Mouse (Mus musculus) heart, adult 2 months (tissue): ENCODE measurements around the gene Atp6v1e1. TPM values are rescaled to one million over a fixed set of nuclear protein-coding genes. Genes with fewer than 3 reads are reported as not detected.
"Not testable (repeated sequence)": the region's sequence is repeated elsewhere in the genome, so short reads cannot be mapped to it uniquely, and the experiment has no call there.

Experiments used
- DNase-seq, 2 experiments: peaks; one replicate each; pipeline ENCODE4 v3.0.0; 2021
- H3K27ac ChIP-seq: fragments of 200-600 bp; 2 replicates; pipeline ENCODE4 v1.8.1; 2022
- H3K27me3 ChIP-seq: fragments of 200-500 bp; 2 replicates; pipeline ENCODE4 v1.6.1; 2012; ENCODE audit warnings: mild to moderate bottlenecking, low read length, inconsistent platforms, mixed read lengths; ENCODE audit not compliant: control insufficient read depth, insufficient read depth
- H3K36me3 ChIP-seq: fragments of 200-500 bp; 2 replicates; pipeline ENCODE4 v1.6.1; 2012; ENCODE audit warnings: low read length, inconsistent platforms; ENCODE audit not compliant: control insufficient read depth, insufficient read depth
- H3K4me1 ChIP-seq: fragments of 200-500 bp; 2 replicates; pipeline ENCODE4 v1.6.1; 2011; ENCODE audit warnings: low read length; ENCODE audit not compliant: control insufficient read depth, insufficient read depth
- H3K4me3 ChIP-seq: fragments of 200-600 bp; 2 replicates; pipeline ENCODE4 v1.8.1; 2022
- H3K79me2 ChIP-seq: fragments of 200-500 bp; replicated peaks from 2 replicates; pipeline ENCODE4 v1.6.1; 2012; ENCODE audit warnings: mild to moderate bottlenecking, inconsistent platforms, low read length, moderate library complexity, mixed read lengths; ENCODE audit not compliant: control insufficient read depth, insufficient read depth
- H3K9ac ChIP-seq: fragments of 200-500 bp; 2 replicates; pipeline ENCODE4 v1.6.1; 2012; ENCODE audit warnings: low read depth, mild to moderate bottlenecking, control low read depth, inconsistent platforms, low read length, mixed read lengths
- CTCF ChIP-seq: fragments of 200-600 bp; IDR thresholded peaks from 2 replicates; pipeline ENCODE4 v1.8.1; 2022; ENCODE audit warnings: antibody characterized with exemption, mild to moderate bottlenecking, moderate library complexity
- EP300 ChIP-seq: fragments of 200-500 bp; IDR thresholded peaks from 2 replicates; pipeline ENCODE4 v1.6.1; 2011; ENCODE audit warnings: low read depth, low read length, control low read depth; ENCODE audit not compliant: insufficient read depth
- POLR2A ChIP-seq: fragments of 200-500 bp; IDR thresholded peaks from 2 replicates; pipeline ENCODE4 v1.6.1; 2011; ENCODE audit warnings: mild to moderate bottlenecking, low read depth, low read length, control low read depth; ENCODE audit not compliant: insufficient read depth
- WGBS: fragments of 180-500 bp; shearing (Covaris S2); methylation state at CpG from one replicate; pipeline ENCODE4 v1.1.7; 2018; 5-methylcytosine and 5-hydroxymethylcytosine counted together
- intact Hi-C: fragments of 180-260 bp; cut with DNase I; formaldehyde crosslinking; loops from one replicate; pipeline ENCODE4 v1.15.1; 2025
- polyA plus RNA-seq: library from polyadenylated mRNA; depleted of rRNA; stranded (reverse); fragments of >200 nt; gene quantifications from 2 replicates; pipeline ENCODE4 v1.2.3, GENCODE M21; 2012
- total RNA-seq, 2 experiments: library from RNA; stranded (reverse); gene quantifications; 2 replicates each; pipeline ENCODE4 v1.2.3; 2021

Atp6v1e1 gene
- total and polyA plus RNA-seq, 3 experiments = 142 to 165 (median 145) TPM

DNA sequence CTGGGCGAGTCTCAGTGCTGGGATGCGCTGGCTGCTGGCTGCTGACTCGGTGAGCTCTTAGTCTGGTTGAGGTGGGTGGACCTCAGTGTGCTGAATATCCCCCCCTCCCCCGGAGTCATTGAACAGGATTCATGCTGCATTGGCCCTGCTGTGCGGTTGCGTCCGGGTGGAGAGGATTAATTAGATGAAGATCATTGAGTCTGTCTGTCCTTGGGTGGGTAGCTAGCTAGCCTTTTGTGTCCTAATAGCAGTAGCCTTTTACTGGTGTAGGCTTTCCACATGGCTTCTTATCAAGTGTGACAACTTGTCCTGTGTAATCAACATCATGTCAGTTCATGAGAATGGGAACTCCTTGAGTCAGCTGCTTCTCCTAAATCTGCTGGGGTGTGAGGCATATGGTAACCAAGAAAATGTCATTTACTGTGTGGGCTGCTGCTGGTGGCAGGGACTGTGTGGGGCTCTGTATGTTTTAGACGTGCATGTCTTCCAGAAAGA is 35.7 kb upstream of the Atp6v1e1 start:
- Histone ChIP-seq H3K36me3 (no peaks in the 10 kb centered on the region; the same call in 1 of the 2 replicates), H3K27ac (no peak overlapping the region), H3K27me3 (no peaks in the 10 kb centered on the region), H3K4me1 (no peaks in the 10 kb centered on the region; the same call in 1 of the 2 replicates), H3K79me2 (peaks cover 5% of the 10 kb centered on the region; the same call in 1 of the 2 replicates), H3K4me3 (no peak overlapping the region), H3K9ac (no peak overlapping the region)
- DNase-seq = no peak
- intact Hi-C loops = no loop called here
- 82% methylated on average over 8 of the region's 8 CpGs for WGBS
- TF ChIP-seq POLR2A = no peak

DNA sequence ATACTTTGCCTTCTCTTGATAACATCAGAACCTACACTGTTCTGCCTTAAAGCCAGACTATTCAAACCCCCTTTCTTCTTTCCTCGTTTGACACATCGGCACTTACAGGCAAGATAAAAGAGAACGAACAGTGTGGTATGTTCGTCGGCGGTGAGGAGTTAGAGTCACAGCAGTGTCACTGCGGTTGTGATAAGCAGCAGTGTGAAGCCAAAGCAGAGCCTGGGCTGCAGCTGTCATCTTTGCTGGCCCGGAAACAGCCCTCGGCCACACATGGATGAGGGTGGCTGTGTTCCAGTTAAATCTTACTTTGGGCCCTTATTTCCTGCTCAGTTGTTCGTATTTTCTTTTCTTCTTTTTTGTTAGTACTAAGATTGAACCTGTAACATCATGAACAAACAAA is 31.8 kb upstream of the Atp6v1e1 start:
- peak in 1 of 2 experiments; percentile 49 for DNase-seq
- Histone ChIP-seq H3K4me3 (no peak overlapping the region), H3K4me1 (no peaks in the 10 kb centered on the region; the same call in 1 of the 2 replicates), H3K9ac (no peak overlapping the region), H3K36me3 (no peaks in the 10 kb centered on the region; the same call in 1 of the 2 replicates), H3K27me3 (no peaks in the 10 kb centered on the region), H3K27ac (peak overlapping the region; percentile 23; the same call in 1 of the 2 replicates), H3K79me2 (peaks cover 3% of the 10 kb centered on the region; the same call in 1 of the 2 replicates)
- 22% methylated on average over 10 of the region's 10 CpGs for WGBS
- intact Hi-C loops = no loop called here
- TF ChIP-seq EP300 (no peak), POLR2A (no peak), CTCF (no peak)

DNA sequence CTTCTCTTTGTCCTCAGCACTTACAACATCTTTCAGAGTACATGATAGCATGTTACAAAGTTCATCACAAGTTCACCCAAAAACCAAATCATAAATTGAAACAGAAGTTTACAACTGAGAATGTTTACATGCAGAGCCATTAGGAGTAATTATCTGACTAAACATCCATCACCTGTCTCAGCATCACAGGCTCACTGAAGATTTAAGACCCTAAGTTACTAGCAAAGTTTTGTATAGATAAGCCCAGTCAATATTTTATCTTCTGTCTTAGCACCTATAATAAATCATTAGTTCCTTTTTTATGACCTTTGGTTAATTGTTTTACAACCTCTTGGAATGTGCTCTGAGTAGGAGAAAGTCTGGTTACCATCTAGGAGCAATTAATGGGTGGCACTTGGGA is 28.1 kb upstream of the Atp6v1e1 start:
- H3K36me3 ChIP-seq, H3K27ac ChIP-seq, H3K79me2 ChIP-seq, H3K4me3 ChIP-seq, H3K27me3 ChIP-seq, H3K9ac ChIP-seq, DNase-seq, intact Hi-C loops, H3K4me1 ChIP-seq: not testable (repeated sequence)

DNA sequence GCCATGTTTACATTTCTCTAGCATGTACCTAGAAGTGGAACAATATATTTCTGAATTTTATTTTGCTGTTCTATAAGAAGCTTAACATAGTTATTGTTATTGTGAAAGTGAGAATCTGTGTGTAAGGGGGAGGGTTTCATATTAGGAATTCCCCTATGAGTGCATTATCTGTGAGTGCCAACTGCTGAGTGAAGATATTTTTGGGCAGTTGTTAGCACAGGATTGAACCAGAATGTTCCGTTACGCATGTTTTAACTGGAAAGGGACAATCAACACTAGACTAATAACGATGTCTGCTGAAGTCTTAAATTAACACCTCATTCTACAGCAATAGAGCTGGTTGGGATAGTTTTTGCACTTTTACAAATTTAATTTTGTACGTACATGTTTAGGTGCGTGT is 19.2 kb upstream of the Atp6v1e1 start:
- peaks cover 1% of the 10 kb centered on the region; the same call in 1 of the 2 replicates for H3K79me2 ChIP-seq
- intact Hi-C loops = no loop called here
- DNase-seq = no peak
- peaks cover 3% of the 10 kb centered on the region; the same call in 1 of the 2 replicates for H3K36me3 ChIP-seq
- H3K4me1 ChIP-seq = peaks cover 3% of the 10 kb centered on the region; the same call in 1 of the 2 replicates
- no peaks in the 10 kb centered on the region for H3K27me3 ChIP-seq
- H3K9ac ChIP-seq = no peak overlapping the region
- TF ChIP-seq CTCF (no peak), EP300 (no peak), POLR2A (no peak)
- 59% methylated on average over 5 of the region's 5 CpGs for WGBS
- no peak overlapping the region for H3K4me3 ChIP-seq
- H3K27ac ChIP-seq = peak overlapping the region; percentile 53

DNA sequence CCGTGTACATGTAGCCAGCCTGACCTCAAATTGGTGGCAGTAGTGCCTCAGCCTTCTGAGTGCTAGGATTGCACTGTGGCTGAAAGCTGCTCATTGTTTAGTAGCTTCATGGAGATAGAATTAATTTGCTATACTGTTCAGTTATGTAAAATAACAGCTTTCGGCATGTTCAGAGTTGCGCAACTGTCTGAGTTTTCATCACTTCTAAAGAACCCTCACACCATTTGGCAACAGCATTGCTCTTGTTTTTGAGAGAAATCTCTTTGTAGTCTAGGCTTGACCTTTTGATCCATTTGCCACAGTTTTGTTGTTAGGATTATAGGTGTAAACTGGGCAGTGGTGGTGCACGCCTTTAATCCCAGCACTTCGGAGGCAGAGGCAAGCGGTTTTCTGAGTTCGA is 17.7 kb upstream of the Atp6v1e1 start:
- H3K4me3 ChIP-seq = no peak overlapping the region
- no peak for TF ChIP-seq EP300
- TF ChIP-seq CTCF = no peak
- TF ChIP-seq POLR2A = no peak
- H3K27me3 ChIP-seq = no peaks in the 10 kb centered on the region
- peaks cover 3% of the 10 kb centered on the region; the same call in 1 of the 2 replicates for H3K36me3 ChIP-seq
- peaks cover 3% of the 10 kb centered on the region; the same call in 1 of the 2 replicates for H3K4me1 ChIP-seq
- intact Hi-C loops = no loop called here
- H3K79me2 ChIP-seq = peaks cover 1% of the 10 kb centered on the region; the same call in 1 of the 2 replicates
- 95% methylated on average over 7 of the region's 7 CpGs for WGBS
- no peak for DNase-seq
- H3K9ac ChIP-seq = no peak overlapping the region
- no peak overlapping the region for H3K27ac ChIP-seq

DNA sequence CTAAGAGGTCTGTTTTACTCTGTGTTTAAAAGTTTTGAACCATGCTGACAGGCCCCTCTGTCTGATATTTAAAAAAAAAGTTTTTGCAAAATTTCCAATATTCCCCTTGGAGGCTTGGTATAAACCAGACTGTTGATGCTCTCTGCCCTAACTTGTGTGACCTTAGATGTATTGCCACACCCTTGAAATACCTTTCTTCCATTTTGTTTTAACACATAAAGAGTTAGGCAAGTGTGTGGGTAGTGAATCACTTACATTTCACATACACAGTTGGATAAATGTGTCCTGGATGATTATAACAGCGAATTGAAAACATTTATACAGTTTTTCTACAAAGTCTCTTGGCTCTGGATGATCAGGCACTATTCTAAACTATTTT is 14.5 kb upstream of the Atp6v1e1 start:
- DNase-seq = no peak
- Histone ChIP-seq H3K79me2 (peaks cover 1% of the 10 kb centered on the region; the same call in 1 of the 2 replicates), H3K27ac (peak overlapping the region; percentile 99; the same call in 1 of the 2 replicates), H3K9ac (no peak overlapping the region; the same call in 1 of the 2 replicates), H3K4me3 (peak overlapping the region; percentile 98), H3K27me3 (no peaks in the 10 kb centered on the region), H3K36me3 (no peaks in the 10 kb centered on the region; the same call in 1 of the 2 replicates), H3K4me1 (peaks cover 3% of the 10 kb centered on the region; the same call in 1 of the 2 replicates)
- TF ChIP-seq EP300 = no peak
- intact Hi-C loops = no loop called here
- WGBS = 62% methylated on average over 1 of the region's 1 CpGs
